Mouse (Mus musculus) liver, postnatal 0 days (tissue): Measurements from ENCODE around the gene Dynlrb1. TPM values are rescaled to one million over a fixed set of nuclear protein-coding genes. Genes with fewer than 3 reads are reported as not detected.

Experiments
- ATAC-seq: fragments of 200-750 bp; cut with Nextera tagmentation; 2 replicates; pipeline ENCODE4 v1.8.0; 2017; ENCODE audit warnings: mild to moderate bottlenecking, moderate library complexity
- DNase-seq: peaks from one replicate; pipeline ENCODE4 v3.0.0-alpha.2; 2016
- H3K27ac ChIP-seq: fragments of 300-500 bp; sonication (generic); 2 replicates; pipeline ENCODE4 v1.5.1; 2014; ENCODE audit warnings: antibody characterized with exemption, moderate library complexity, mild to moderate bottlenecking, low read depth
- H3K27me3 ChIP-seq: fragments of 300-500 bp; sonication (generic); 2 replicates; pipeline ENCODE4 v1.6.1; 2014; ENCODE audit warnings: low read length, control low read depth, mixed read lengths; ENCODE audit not compliant: insufficient read depth
- H3K36me3 ChIP-seq: fragments of 300-500 bp; sonication (generic); replicated peaks from 2 replicates; pipeline ENCODE4 v1.6.1; 2014; ENCODE audit warnings: mild to moderate bottlenecking, control low read depth, low read length, moderate library complexity, mixed read lengths; ENCODE audit not compliant: insufficient read depth
- H3K4me1 ChIP-seq: fragments of 300-500 bp; sonication (generic); 2 replicates; pipeline ENCODE4 v1.6.1; 2014; ENCODE audit warnings: antibody characterized with exemption, mild to moderate bottlenecking, control low read depth; ENCODE audit not compliant: insufficient read depth
- H3K4me2 ChIP-seq: fragments of 300-500 bp; sonication (generic); 2 replicates; pipeline ENCODE4 v1.6.1; 2014; ENCODE audit warnings: low read depth, mild to moderate bottlenecking, low read length, moderate library complexity, mixed read lengths
- H3K4me3 ChIP-seq: fragments of 300-500 bp; sonication (generic); 2 replicates; pipeline ENCODE4 v1.5.1; 2014; ENCODE audit warnings: low read depth, low read length
- H3K9ac ChIP-seq: fragments of 300-500 bp; sonication (generic); replicated peaks from 2 replicates; pipeline ENCODE4 v1.6.1; 2014; ENCODE audit warnings: mild to moderate bottlenecking, moderate library complexity
- H3K9me3 ChIP-seq: fragments of 300-500 bp; sonication (generic); 2 replicates; pipeline ENCODE4 v1.6.1; 2016; ENCODE audit warnings: mild to moderate bottlenecking, control low read depth, low read length, mixed read lengths
- CTCF ChIP-seq: sonication (generic); IDR thresholded peaks from 2 replicates; pipeline ENCODE4 v1.5.1; 2016; ENCODE audit warnings: antibody characterized with exemption, low read depth
- EP300 ChIP-seq: IDR thresholded peaks from 2 replicates; pipeline ENCODE4 v1.6.1; 2016; ENCODE audit warnings: antibody characterized with exemption, low read depth, mild to moderate bottlenecking
- WGBS: fragments of 180-500 bp; shearing (Covaris S2); extraction: QIAGEN DNeasy Blood & Tissue Kit; methylation state at CpG from one replicate; pipeline ENCODE4 v1.1.7; 2014; ENCODE audit not compliant: insufficient replicate concordance; 5-methylcytosine and 5-hydroxymethylcytosine counted together
- polyA plus RNA-seq: library from polyadenylated mRNA; unstranded; fragments of >200 nt; fragmentation: Nextera tagmentation; extraction: Ambion mirVana; gene quantifications from 2 replicates; pipeline ENCODE4 v1.2.1, GENCODE M21; 2015

The Dynlrb1 gene
- polyA plus RNA-seq, 1 experiment from 2014 or later = 129 TPM

DNA sequence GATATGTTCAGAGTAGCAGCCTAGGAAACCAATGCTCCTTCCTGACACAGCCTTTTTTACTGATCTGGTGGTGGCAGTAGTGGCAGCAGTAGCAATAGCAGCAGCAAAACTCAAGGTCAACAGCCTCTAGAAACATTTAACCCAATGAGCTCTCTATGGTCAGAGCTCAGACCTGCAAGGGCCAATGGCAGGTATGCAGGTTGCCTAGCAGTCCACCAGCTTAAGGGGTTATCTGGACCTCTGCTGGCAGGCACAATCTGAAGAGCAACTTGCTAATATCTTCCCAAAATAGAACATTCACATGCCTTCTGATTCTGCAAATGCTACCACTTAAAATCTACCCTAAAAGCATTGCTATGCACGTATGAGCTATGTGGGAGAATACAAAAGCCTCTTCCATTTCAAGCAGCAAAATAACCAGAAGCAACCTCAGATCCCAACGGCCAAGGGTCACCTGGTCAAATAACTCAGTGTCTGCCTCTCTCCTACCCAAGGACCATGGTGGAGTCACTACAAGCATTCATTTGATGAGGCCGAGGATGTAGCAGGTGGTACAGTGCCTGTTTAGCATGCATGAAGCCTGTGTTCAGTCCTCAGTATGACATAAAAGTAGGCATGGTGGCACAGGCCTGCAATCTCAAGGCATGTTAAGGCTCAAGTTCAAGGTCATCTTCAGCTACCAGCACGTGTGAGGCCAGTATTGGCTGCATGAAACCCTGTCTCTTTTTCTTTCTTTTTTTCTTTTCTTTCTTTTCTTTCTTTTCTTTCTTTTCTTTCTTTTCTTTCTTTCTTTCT, 51.3 kb downstream of the Dynlrb1 start:
- no peaks in the 10 kb centered on the region for H3K9me3 ChIP-seq
- no peak overlapping the region for H3K4me3 ChIP-seq
- DNase-seq = no peak
- no peak overlapping the region for H3K27ac ChIP-seq
- WGBS = 76% methylated on average over 4 of the region's 4 CpGs
- H3K9ac ChIP-seq = no peak overlapping the region
- H3K4me1 ChIP-seq = no peaks in the 10 kb centered on the region
- peaks cover 26% of the 10 kb centered on the region for H3K36me3 ChIP-seq
- TF ChIP-seq CTCF (no peak), EP300 (no peak)
- H3K4me2 ChIP-seq = no peak overlapping the region
- ATAC-seq = peak; percentile 40; the same call in 1 of the 2 replicates
- H3K27me3 ChIP-seq = no peaks in the 10 kb centered on the region

GRCm38 (mm10) chr2:155290066-155290465, 53.7 kb downstream of the Dynlrb1 start:
- TF ChIP-seq EP300 = no peak
- TF ChIP-seq CTCF = no peak
- DNase-seq (no peak), ATAC-seq (no peak)
- H3K27ac ChIP-seq = no peak overlapping the region
- H3K27me3 ChIP-seq = no peaks in the 10 kb centered on the region
- no peaks in the 10 kb centered on the region for H3K9me3 ChIP-seq
- no peaks in the 10 kb centered on the region for H3K4me1 ChIP-seq
- H3K4me3 ChIP-seq = no peak overlapping the region
- no peak overlapping the region for H3K9ac ChIP-seq
- H3K4me2 ChIP-seq = no peak overlapping the region
- H3K36me3 ChIP-seq = peaks cover 25% of the 10 kb centered on the region
- 88% methylated on average over 8 of the region's 8 CpGs for WGBS

GRCm38 (mm10) chr2:155293382-155293781, 57.0 kb downstream of the Dynlrb1 start:
- DNase-seq (no peak), ATAC-seq (no peak)
- no peak overlapping the region for H3K4me2 ChIP-seq
- H3K9ac ChIP-seq = no peak overlapping the region
- peaks cover 52% of the 10 kb centered on the region for H3K36me3 ChIP-seq
- H3K27ac ChIP-seq = no peak overlapping the region
- no peaks in the 10 kb centered on the region for H3K9me3 ChIP-seq
- no peaks in the 10 kb centered on the region for H3K27me3 ChIP-seq
- TF ChIP-seq CTCF (no peak), EP300 (no peak)
- H3K4me3 ChIP-seq = no peak overlapping the region
- H3K4me1 ChIP-seq = no peaks in the 10 kb centered on the region
- 80% methylated on average over 2 of the region's 2 CpGs for WGBS

GRCm38 (mm10) chr2:155293946-155294345, 57.6 kb downstream of the Dynlrb1 start:
- WGBS = 69% methylated on average over 4 of the region's 4 CpGs
- no peak for TF ChIP-seq EP300
- TF ChIP-seq CTCF = no peak

GRCm38 (mm10) chr2:155295453-155295852, 59.1 kb downstream of the Dynlrb1 start:
- Histone ChIP-seq H3K4me1 (no peaks in the 10 kb centered on the region), H3K4me2 (no peak overlapping the region), H3K9ac (no peak overlapping the region), H3K36me3 (peaks cover 44% of the 10 kb centered on the region), H3K27me3 (no peaks in the 10 kb centered on the region), H3K9me3 (no peaks in the 10 kb centered on the region), H3K4me3 (no peak overlapping the region), H3K27ac (no peak overlapping the region)
- DNase-seq (no peak), ATAC-seq (no peak)
- 80% methylated on average over 6 of the region's 6 CpGs for WGBS
- TF ChIP-seq EP300 (no peak), CTCF (no peak)

More at GRCm38 (mm10) chr2:155293946-155294345, 57.6 kb downstream of the Dynlrb1 start:
- Histone ChIP-seq H3K9ac (no peak overlapping the region), H3K4me2 (no peak overlapping the region), H3K4me1 (no peaks in the 10 kb centered on the region), H3K4me3 (no peak overlapping the region), H3K27me3 (no peaks in the 10 kb centered on the region), H3K36me3 (peaks cover 52% of the 10 kb centered on the region), H3K27ac (no peak overlapping the region), H3K9me3 (no peaks in the 10 kb centered on the region)
- ATAC-seq (no peak), DNase-seq (no peak)

- DNase-seq (no peak), ATAC-seq (no peak)
- H3K36me3 ChIP-seq = peaks cover 30% of the 10 kb centered on the region
Measured at GRCm38 (mm10) chr2:155299563-155299962, 63.2 kb downstream of the Dynlrb1 start.

More at GRCm38 (mm10) chr2:155299563-155299962, 63.2 kb downstream of the Dynlrb1 start:
- no peak for TF ChIP-seq CTCF
- no peak for TF ChIP-seq EP300
- H3K27ac ChIP-seq = no peak overlapping the region
- H3K9me3 ChIP-seq = no peaks in the 10 kb centered on the region
- H3K4me3 ChIP-seq = no peak overlapping the region
- 61% methylated on average over 4 of the region's 4 CpGs for WGBS
- H3K27me3 ChIP-seq = no peaks in the 10 kb centered on the region
- 0 out of 2 replicates have a peak, but pooled peaks cover 2% of the 10 kb centered on the region for H3K4me1 ChIP-seq
- no peak overlapping the region for H3K9ac ChIP-seq
- no peak overlapping the region for H3K4me2 ChIP-seq

Other genes starting within 250 kb of the Dynlrb1 start
- gene Gm14226, start 218.3 kb upstream of the Dynlrb1 start, polyA plus RNA-seq = 0.78 and 1.0 TPM in 2 replicates
- gene Ahcy, start 162.0 kb upstream of the Dynlrb1 start, polyA plus RNA-seq = 224 and 247 TPM in 2 replicates
- 10.6 and 12.7 TPM in 2 replicates for gene Itch, start 103.0 kb upstream of the Dynlrb1 start, polyA plus RNA-seq
- 68.0 and 83.2 TPM in 2 replicates for gene Map1lc3a, start 39.8 kb downstream of the Dynlrb1 start, polyA plus RNA-seq
- gene Pigu, start 120.9 kb downstream of the Dynlrb1 start, polyA plus RNA-seq = 15.3 and 15.9 TPM in 2 replicates
- gene Trp53inp2, start 144.5 kb downstream of the Dynlrb1 start, polyA plus RNA-seq = 28.0 and 29.5 TPM in 2 replicates
- gene Ncoa6, start 237.4 kb downstream of the Dynlrb1 start, polyA plus RNA-seq = 6.3 and 6.4 TPM in 2 replicates